Comparison of ENCODE assay signal across 24 mouse cellular contexts in genomic region chr15:100701856-100702255, GRCm38 (mm10). TPM values are rescaled to one million over a fixed set of nuclear protein-coding genes. Genes with fewer than 3 reads are reported as not detected.
DNase-seq lines count a peak whose midpoint lies in the region; ATAC-seq and TF ChIP-seq lines count a peak whose summit lies in the region.
"Had no signal": no experiment of that assay in that cellular context is flagged by ENCODE, and none has a peak within 500 bp of the region (broad histone marks: within the 10 kb centered on the region; RNA-seq: fewer than 3 reads in every experiment).

No protein-coding gene starts in this region.

- H3K4me3 ChIP-seq in intestine, embryonic 15.5 days (replicated peaks): no peak overlapping the region
- no peak overlapping the region for H3K4me3 ChIP-seq in intestine, postnatal 0 days (ENCODE audit: low read depth, low read length)
- no peak overlapping the region for H3K4me3 ChIP-seq in intestine, embryonic 16.5 days (ENCODE audit: low read length)
- H3K4me3 ChIP-seq in liver, embryonic 14.5 days (ENCODE audit: insufficient read depth in 1 of 2, low read depth in 2 of 2, low read length in 2 of 2): no peak overlapping the region
- no peak overlapping the region for H3K4me3 ChIP-seq in stomach, embryonic 16.5 days (replicated peaks; ENCODE audit: low read length)
- no peak overlapping the region for H3K4me3 ChIP-seq in forebrain, embryonic 15.5 days
- H3K4me3 ChIP-seq: embryonic facial prominence, embryonic 15.5 days; erythroblast, embryonic 14.5 days; forebrain, embryonic 10.5 days; heart, embryonic 12.5 days; hindbrain, embryonic 15.5 days had no signal

- TF ChIP-seq EP300 in liver, embryonic 14.5 days (IDR thresholded peaks at IDR 0.05; ENCODE audit: low read depth): no peak

- no peak overlapping the region for H3K27ac ChIP-seq in intestine, embryonic 15.5 days
- H3K27ac ChIP-seq in intestine, postnatal 0 days (ENCODE audit: low read depth, low read length): no peak overlapping the region
- no peak overlapping the region for H3K27ac ChIP-seq in intestine, embryonic 16.5 days (ENCODE audit: low read length)
- no peak overlapping the region for H3K27ac ChIP-seq in liver, embryonic 14.5 days
- 0 out of 2 replicates have a peak overlapping the region, but pooled peaks have one; percentile 37 for H3K27ac ChIP-seq in stomach, embryonic 16.5 days (ENCODE audit: low read length)
- no peak overlapping the region for H3K27ac ChIP-seq in forebrain, embryonic 15.5 days (replicated peaks)
- H3K27ac ChIP-seq: embryonic facial prominence, embryonic 15.5 days; forebrain, embryonic 10.5 days; hindbrain, embryonic 15.5 days had no signal

- 53% methylated on average over 6 of the region's 6 CpGs for WGBS in intestine, embryonic 15.5 days
- 31% methylated on average over 6 of the region's 6 CpGs for WGBS in intestine, postnatal 0 days
- WGBS in intestine, embryonic 16.5 days: 54% methylated on average over 6 of the region's 6 CpGs
- WGBS in liver, embryonic 14.5 days (ENCODE audit: insufficient replicate concordance): 30% methylated on average over 6 of the region's 6 CpGs
- 49% methylated on average over 6 of the region's 6 CpGs for WGBS in stomach, embryonic 16.5 days
- WGBS in forebrain, embryonic 15.5 days: 80% methylated on average over 6 of the region's 6 CpGs

- no peak for TF ChIP-seq CTCF in intestine, postnatal 0 days (IDR thresholded peaks at IDR 0.05; ENCODE audit: low read depth)
- no peak for TF ChIP-seq CTCF in liver, embryonic 14.5 days (IDR thresholded peaks at IDR 0.05; ENCODE audit: low read depth)

- H3K4me1 ChIP-seq in intestine, embryonic 15.5 days (replicated peaks): 0 out of 2 replicates have a peak, but pooled peaks cover 7% of the 10 kb centered on the region
- H3K4me1 ChIP-seq in intestine, postnatal 0 days (replicated peaks; ENCODE audit: control insufficient read depth, insufficient read depth, low read length): no peaks in the 10 kb centered on the region
- no peaks in the 10 kb centered on the region for H3K4me1 ChIP-seq in intestine, embryonic 16.5 days (ENCODE audit: control insufficient read depth, insufficient read depth, low read length)
- peaks cover 9 to 17% of the 10 kb centered on the region in 2 experiments for H3K4me1 ChIP-seq in liver, embryonic 14.5 days (replicated peaks; ENCODE audit: control insufficient read depth in 2 of 2, insufficient read depth in 2 of 2, low read length in 1 of 2)
- H3K4me1 ChIP-seq in stomach, embryonic 16.5 days (ENCODE audit: control insufficient read depth, insufficient read depth, low read length): 0 out of 2 replicates have a peak, but pooled peaks cover 7% of the 10 kb centered on the region
- H3K4me1 ChIP-seq in forebrain, embryonic 15.5 days: peaks cover 5% of the 10 kb centered on the region; the same call in 1 of the 2 replicates

- ATAC-seq in intestine, embryonic 15.5 days: peak; percentile 46; the same call in 1 of the 2 replicates
- ATAC-seq in intestine, postnatal 0 days: no peak
- ATAC-seq in intestine, embryonic 16.5 days: peak; percentile 60; the same call in 1 of the 2 replicates
- ATAC-seq in liver, embryonic 14.5 days (ENCODE audit: insufficient read depth): no peak
- no peak for ATAC-seq in stomach, embryonic 16.5 days (ENCODE audit: insufficient read depth, low FRiP score)
- ATAC-seq in forebrain, embryonic 15.5 days (replicated peaks): no peak
- ATAC-seq: activated CD4-positive, CD25-positive, alpha-beta regulatory T cell, adult 4 months; CD4-positive, CD25-positive, alpha-beta regulatory T cell, adult 4 months; forebrain, embryonic 16.5 days; Patski had no signal

- no peaks in the 10 kb centered on the region for H3K9me3 ChIP-seq in intestine, embryonic 15.5 days
- H3K9me3 ChIP-seq in intestine, postnatal 0 days (ENCODE audit: control insufficient read depth): no peaks in the 10 kb centered on the region
- H3K9me3 ChIP-seq in intestine, embryonic 16.5 days (ENCODE audit: control insufficient read depth, low read length): no peaks in the 10 kb centered on the region
- no peaks in the 10 kb centered on the region for H3K9me3 ChIP-seq in liver, embryonic 14.5 days (ENCODE audit: control insufficient read depth, low read length)
- no peaks in the 10 kb centered on the region for H3K9me3 ChIP-seq in stomach, embryonic 16.5 days (replicated peaks; ENCODE audit: control insufficient read depth, low read length)
- no peaks in the 10 kb centered on the region for H3K9me3 ChIP-seq in forebrain, embryonic 15.5 days
- H3K9me3 ChIP-seq: embryonic facial prominence, embryonic 15.5 days; forebrain, embryonic 10.5 days; heart, embryonic 12.5 days; hindbrain, embryonic 15.5 days had no signal

- no peak for DNase-seq in liver, embryonic 14.5 days (ENCODE audit: low read depth in 3 of 3, low spot score in 3 of 3)
- DNase-seq in heart, postnatal 36 days: no peak
- DNase-seq in cerebellum, adult 9-10 months: no peak
- DNase-seq: adrenal gland, postnatal 14 days; B cell, adult 2 months; cerebellum, adult 11-12 months; cerebellum, adult 9-11 months; cerebellum, postnatal 36 days; gastrocnemius, postnatal 10 days; heart, adult 18-20 months had no signal

- H3K9ac ChIP-seq in intestine, embryonic 15.5 days: no peak overlapping the region
- H3K9ac ChIP-seq in intestine, postnatal 0 days (ENCODE audit: low read depth, low read length): no peak overlapping the region
- H3K9ac ChIP-seq in intestine, embryonic 16.5 days (ENCODE audit: low read depth, low read length): no peak overlapping the region
- H3K9ac ChIP-seq in liver, embryonic 14.5 days (replicated peaks): no peak overlapping the region
- H3K9ac ChIP-seq in stomach, embryonic 16.5 days (ENCODE audit: low read length): no peak overlapping the region
- no peak overlapping the region for H3K9ac ChIP-seq in forebrain, embryonic 15.5 days (replicated peaks)
- H3K9ac ChIP-seq: embryonic facial prominence, embryonic 15.5 days; heart, embryonic 12.5 days; hindbrain, embryonic 15.5 days had no signal

- peaks cover 4% of the 10 kb centered on the region; the same call in 1 of the 2 replicates for H3K27me3 ChIP-seq in intestine, embryonic 15.5 days (replicated peaks)
- H3K27me3 ChIP-seq in intestine, postnatal 0 days (replicated peaks; ENCODE audit: control insufficient read depth, insufficient read depth, low read length): no peaks in the 10 kb centered on the region
- H3K27me3 ChIP-seq in intestine, embryonic 16.5 days (replicated peaks; ENCODE audit: control insufficient read depth, insufficient read depth, low read length): no peaks in the 10 kb centered on the region
- no peaks in the 10 kb centered on the region; the same call in 1 of the 2 replicates for H3K27me3 ChIP-seq in liver, embryonic 14.5 days (ENCODE audit: control insufficient read depth, insufficient read depth, low read length)
- H3K27me3 ChIP-seq in stomach, embryonic 16.5 days (ENCODE audit: control insufficient read depth, insufficient read depth, low read length): peaks cover 4% of the 10 kb centered on the region
- H3K27me3 ChIP-seq in forebrain, embryonic 15.5 days: peaks cover 5% of the 10 kb centered on the region; the same call in 1 of the 2 replicates
- H3K27me3 ChIP-seq: hindbrain, embryonic 15.5 days; Patski had no signal

- no peaks in the 10 kb centered on the region for H3K36me3 ChIP-seq in intestine, embryonic 15.5 days
- peaks cover 28% of the 10 kb centered on the region for H3K36me3 ChIP-seq in intestine, postnatal 0 days (ENCODE audit: control insufficient read depth, insufficient read depth)
- H3K36me3 ChIP-seq in intestine, embryonic 16.5 days (ENCODE audit: control insufficient read depth, insufficient read depth, low read length): no peaks in the 10 kb centered on the region
- H3K36me3 ChIP-seq in liver, embryonic 14.5 days (replicated peaks; ENCODE audit: control insufficient read depth, insufficient read depth, low read depth): no peaks in the 10 kb centered on the region
- H3K36me3 ChIP-seq in stomach, embryonic 16.5 days (ENCODE audit: control insufficient read depth, insufficient read depth, low read length): no peaks in the 10 kb centered on the region
- H3K36me3 ChIP-seq in forebrain, embryonic 15.5 days: no peaks in the 10 kb centered on the region
- H3K36me3 ChIP-seq: embryonic facial prominence, embryonic 15.5 days; forebrain, embryonic 10.5 days; heart, embryonic 12.5 days; hindbrain, embryonic 15.5 days had no signal

- intact Hi-C loops in heart, postnatal 36 days (cut with DNase I): no loop called here

- no peak overlapping the region for H3K4me2 ChIP-seq in intestine, embryonic 15.5 days (replicated peaks)
- H3K4me2 ChIP-seq in intestine, postnatal 0 days (replicated peaks; ENCODE audit: low read depth): no peak overlapping the region
- no peak overlapping the region for H3K4me2 ChIP-seq in intestine, embryonic 16.5 days (ENCODE audit: low read depth, low read length)
- peak overlapping the region; percentile 22 for H3K4me2 ChIP-seq in liver, embryonic 14.5 days (ENCODE audit: low read depth)
- no peak overlapping the region for H3K4me2 ChIP-seq in stomach, embryonic 16.5 days (ENCODE audit: low read depth, low read length)
- H3K4me2 ChIP-seq in forebrain, embryonic 15.5 days (replicated peaks): no peak overlapping the region
- H3K4me2 ChIP-seq: embryonic facial prominence, embryonic 15.5 days; heart, embryonic 12.5 days; hindbrain, embryonic 15.5 days had no signal

RNA-seq across cellular contexts. Expression of gene Cela1, which starts 14.1 kb away (rescaled TPM):
- 104 and 271 TPM in 2 replicates for polyA plus RNA-seq in intestine, embryonic 15.5 days (2015; fragmentation: Nextera tagmentation; extraction: Ambion mirVana)
- 37.2 and 41.1 TPM in 2 replicates for polyA plus RNA-seq in intestine, postnatal 0 days (2015; fragmentation: Nextera tagmentation; extraction: Ambion mirVana)
- 180 and 240 TPM in 2 replicates for polyA plus RNA-seq in intestine, embryonic 16.5 days (2015; fragmentation: Nextera tagmentation; extraction: Ambion mirVana)
- polyA plus RNA-seq in liver, embryonic 14.5 days (2012; rRNA removed): 8.1 and 9.5 TPM in 2 replicates
- polyA plus RNA-seq in liver, embryonic 14.5 days (2014; fragmentation: Nextera tagmentation; extraction: Ambion mirVana): 11.5 and 13.8 TPM in 2 replicates
- 250 and 388 TPM in 2 replicates for polyA plus RNA-seq in stomach, embryonic 16.5 days (2015; fragmentation: Nextera tagmentation; extraction: Ambion mirVana)
- polyA plus RNA-seq in forebrain, embryonic 15.5 days (2015; fragmentation: Nextera tagmentation; extraction: Ambion mirVana): 0.43 and 0.97 TPM in 2 replicates
- total RNA-seq in heart, postnatal 36 days (2021): under 1 TPM in 1 of 2 experiments, not detected in 1; 0.98 TPM

RNA-seq across cellular contexts. Expression of gene Galnt6, which starts 27.3 kb away (rescaled TPM):
- 4.2 and 4.3 TPM in 2 replicates for polyA plus RNA-seq in intestine, embryonic 15.5 days (2015; fragmentation: Nextera tagmentation; extraction: Ambion mirVana)
- polyA plus RNA-seq in intestine, postnatal 0 days (2015; fragmentation: Nextera tagmentation; extraction: Ambion mirVana): 65.3 and 72.5 TPM in 2 replicates
- 7.6 and 8.8 TPM in 2 replicates for polyA plus RNA-seq in intestine, embryonic 16.5 days (2015; fragmentation: Nextera tagmentation; extraction: Ambion mirVana)
- polyA plus RNA-seq in liver, embryonic 14.5 days (2012; rRNA removed): 0.36 and 0.47 TPM in 2 replicates
- polyA plus RNA-seq in liver, embryonic 14.5 days (2014; fragmentation: Nextera tagmentation; extraction: Ambion mirVana): 0.73 and 0.84 TPM in 2 replicates
- 6.9 and 8.7 TPM in 2 replicates for polyA plus RNA-seq in stomach, embryonic 16.5 days (2015; fragmentation: Nextera tagmentation; extraction: Ambion mirVana)
- 0.13 and 0.27 TPM in 2 replicates for polyA plus RNA-seq in forebrain, embryonic 15.5 days (2015; fragmentation: Nextera tagmentation; extraction: Ambion mirVana)
- total RNA-seq in heart, postnatal 36 days (2021): under 1 TPM; 0.72 to 0.98 TPM
- polyA plus RNA-seq: forebrain, embryonic 10.5 days had no signal

RNA-seq across cellular contexts. Expression of gene Bin2, which starts 32.5 kb away (rescaled TPM):
- 6.7 and 7.2 TPM in 2 replicates for polyA plus RNA-seq in intestine, embryonic 15.5 days (2015; fragmentation: Nextera tagmentation; extraction: Ambion mirVana)
- 5.8 and 7.3 TPM in 2 replicates for polyA plus RNA-seq in intestine, postnatal 0 days (2015; fragmentation: Nextera tagmentation; extraction: Ambion mirVana)
- 8.0 and 9.2 TPM in 2 replicates for polyA plus RNA-seq in intestine, embryonic 16.5 days (2015; fragmentation: Nextera tagmentation; extraction: Ambion mirVana)
- 16.5 and 17.5 TPM in 2 replicates for polyA plus RNA-seq in liver, embryonic 14.5 days (2012; rRNA removed)
- 12.7 and 15.2 TPM in 2 replicates for polyA plus RNA-seq in liver, embryonic 14.5 days (2014; fragmentation: Nextera tagmentation; extraction: Ambion mirVana)
- polyA plus RNA-seq in stomach, embryonic 16.5 days (2015; fragmentation: Nextera tagmentation; extraction: Ambion mirVana): 6.0 and 6.3 TPM in 2 replicates
- 1.2 and 2.0 TPM in 2 replicates for polyA plus RNA-seq in forebrain, embryonic 15.5 days (2015; fragmentation: Nextera tagmentation; extraction: Ambion mirVana)
- 1 to 10 TPM; 1.6 TPM for total RNA-seq in heart, postnatal 36 days (2021)
- polyA plus RNA-seq: Patski had no signal

RNA-seq across cellular contexts. Expression of gene Slc4a8, which starts 59.7 kb away (rescaled TPM):
- 4.4 and 5.0 TPM in 2 replicates for polyA plus RNA-seq in intestine, embryonic 15.5 days (2015; fragmentation: Nextera tagmentation; extraction: Ambion mirVana)
- polyA plus RNA-seq in intestine, postnatal 0 days (2015; fragmentation: Nextera tagmentation; extraction: Ambion mirVana): 1.4 and 2.8 TPM in 2 replicates
- polyA plus RNA-seq in intestine, embryonic 16.5 days (2015; fragmentation: Nextera tagmentation; extraction: Ambion mirVana): 3.2 and 4.5 TPM in 2 replicates
- polyA plus RNA-seq in liver, embryonic 14.5 days (2012; rRNA removed): 0.15 and 0.16 TPM in 2 replicates
- polyA plus RNA-seq in liver, embryonic 14.5 days (2014; fragmentation: Nextera tagmentation; extraction: Ambion mirVana): 0.30 and 0.55 TPM in 2 replicates
- 3.9 and 4.7 TPM in 2 replicates for polyA plus RNA-seq in stomach, embryonic 16.5 days (2015; fragmentation: Nextera tagmentation; extraction: Ambion mirVana)
- polyA plus RNA-seq in forebrain, embryonic 15.5 days (2015; fragmentation: Nextera tagmentation; extraction: Ambion mirVana): 20.7 and 22.8 TPM in 2 replicates
- 1 to 10 TPM; 2.3 to 2.7 TPM for total RNA-seq in heart, postnatal 36 days (2021)

Comparison
In these comparisons a context has a peak if more than half of its experiments do, and no peak if none do; other contexts are left out.
1. ATAC-seq: peak in intestine, embryonic 15.5 days (single experiment) and intestine, embryonic 16.5 days (single experiment); none in intestine, postnatal 0 days (single experiment), liver, embryonic 14.5 days (single experiment), stomach, embryonic 16.5 days (single experiment) and forebrain, embryonic 15.5 days (single experiment).